Mouse (Mus musculus): ENCODE data around the gene Fggy.

Gene Fggy

DNA sequence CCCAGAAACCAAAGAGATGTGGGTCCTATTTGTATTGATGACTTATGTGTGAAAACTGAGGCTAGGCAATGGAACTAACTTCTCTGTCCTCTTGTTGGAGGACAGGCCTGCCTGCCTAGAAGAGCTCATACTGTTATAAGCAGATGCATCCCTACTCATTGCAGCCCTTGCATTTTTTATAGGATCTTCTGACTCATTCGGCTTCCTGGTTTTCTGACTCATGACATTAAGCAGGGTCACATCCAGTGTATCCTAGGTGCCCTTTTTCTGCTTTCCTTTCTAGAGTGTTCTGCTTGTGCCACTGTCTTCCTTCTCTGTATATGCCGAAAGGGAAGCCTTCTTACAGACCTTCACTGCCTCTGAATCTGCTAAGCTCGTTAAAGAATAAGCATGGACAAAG lies 158.8 kb downstream of the Fggy start:
- in situ Hi-C loops (cut with MboI; ENCODE audit: unreplicated experiment in 2 of 2) = no loop called here

DNA sequence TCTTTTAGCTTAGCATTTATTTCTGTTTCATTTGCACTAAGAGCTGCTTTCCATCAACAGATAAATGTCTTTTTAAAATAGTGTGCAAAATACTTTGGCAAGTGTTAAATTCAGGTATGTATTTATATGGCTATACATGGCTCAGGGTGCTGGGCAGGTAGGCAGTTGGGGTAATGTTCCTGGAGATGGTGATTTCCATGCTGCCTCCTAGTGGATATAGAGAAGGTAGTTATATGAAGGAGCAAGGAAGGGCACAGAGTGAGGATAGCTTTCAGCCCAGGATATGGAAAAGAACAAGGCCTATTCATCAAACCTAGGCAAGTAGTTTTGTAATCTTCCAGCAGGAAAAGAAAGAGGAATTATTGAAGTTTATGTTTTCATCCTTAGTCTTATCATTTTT lies 166.3 kb downstream of the Fggy start:
- in situ Hi-C loops (cut with MboI; ENCODE audit: unreplicated experiment in 2 of 2) = loop anchor here in 1 of 2 experiments (10.0 kb wide), 2 partner anchors 429 to 669 kb away; partner anchors contain the start of gene Jun

DNA sequence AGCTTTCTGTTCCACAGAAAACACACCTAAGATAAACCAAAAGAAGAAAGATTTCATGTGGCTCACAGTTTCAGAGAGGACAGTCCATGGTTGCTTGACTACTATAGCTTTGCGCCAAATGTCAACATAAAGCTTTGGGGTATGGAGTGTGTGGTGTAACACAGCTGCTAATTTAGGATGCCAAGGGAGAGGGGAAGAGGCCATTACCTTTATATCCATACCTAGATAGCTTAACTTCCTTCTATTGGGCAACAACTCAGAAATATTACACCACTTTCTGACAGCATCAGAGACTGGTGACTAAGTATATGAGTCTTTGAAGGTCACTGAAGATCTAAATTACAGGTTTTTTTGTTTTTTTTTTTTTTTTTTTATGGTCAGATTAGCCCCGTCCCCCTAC lies 169.1 kb downstream of the Fggy start:
- in situ Hi-C loops (cut with MboI; ENCODE audit: unreplicated experiment in 2 of 2) = loop anchor here (5.0 to 10.0 kb wide), 5 partner anchors 141 to 674 kb away; partner anchors contain the start of gene Jun (in 2 of the 2)

DNA sequence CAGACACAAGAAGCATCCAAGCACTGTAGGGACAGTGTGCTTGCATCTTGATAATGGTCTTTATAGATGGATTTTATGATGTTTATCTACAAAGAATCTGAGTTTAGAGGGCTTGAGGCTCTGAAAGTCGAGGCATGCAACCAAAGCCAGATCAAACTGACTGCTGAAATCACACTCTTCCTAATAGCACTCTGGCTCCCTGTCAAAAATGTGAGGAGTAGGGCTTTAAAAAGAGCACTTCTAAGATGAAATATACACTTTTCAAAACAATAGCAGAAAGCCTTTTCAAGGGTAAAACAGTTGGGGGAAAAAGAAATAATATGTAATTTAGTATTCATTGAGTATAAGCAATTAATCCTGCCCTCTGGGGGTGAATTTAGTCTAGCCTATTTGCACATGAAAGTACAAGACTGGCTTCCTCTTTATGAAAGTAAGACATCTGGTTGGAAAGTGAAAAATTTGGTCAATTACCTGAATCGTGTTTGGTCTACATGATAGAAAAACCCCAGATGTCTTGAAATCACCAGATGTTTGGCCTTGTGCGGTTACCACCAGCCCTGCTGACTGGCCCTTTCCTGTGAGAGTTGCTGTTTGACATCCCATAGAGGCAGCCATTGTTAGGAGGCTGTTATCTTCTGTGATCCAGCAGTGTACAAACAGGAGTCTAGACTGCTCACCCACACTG lies 172.0 kb downstream of the Fggy start:
- in situ Hi-C loops (cut with MboI; ENCODE audit: unreplicated experiment in 2 of 2) = loop anchor here (5.0 to 10.0 kb wide), 5 partner anchors 138 to 677 kb away; partner anchors contain the start of gene Jun (in 2 of the 2)

DNA sequence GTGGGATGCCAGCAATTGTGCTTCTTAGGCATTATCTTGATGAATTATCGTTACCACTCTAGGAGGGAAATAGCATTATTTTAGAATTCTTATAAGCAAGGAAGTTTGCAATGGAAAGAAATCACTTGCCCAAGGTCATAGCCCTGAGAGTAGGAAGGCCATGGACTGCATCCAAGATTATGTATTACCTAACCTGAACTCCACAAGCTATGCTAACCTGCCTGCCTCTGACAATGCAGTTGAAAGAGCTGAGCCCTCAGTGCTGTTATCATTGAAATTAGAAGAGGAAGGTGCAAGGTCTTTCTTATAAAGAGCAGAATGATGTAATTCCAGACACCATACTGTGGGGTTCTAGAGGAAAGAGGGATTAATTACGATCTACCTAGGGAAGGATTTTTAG lies 173.8 kb downstream of the Fggy start:
- in situ Hi-C loops (cut with MboI; ENCODE audit: unreplicated experiment in 2 of 2) = loop anchor here in 1 of 2 experiments (5.0 kb wide), 1 partner anchor 131 kb away; no protein-coding TSS in a partner anchor

DNA sequence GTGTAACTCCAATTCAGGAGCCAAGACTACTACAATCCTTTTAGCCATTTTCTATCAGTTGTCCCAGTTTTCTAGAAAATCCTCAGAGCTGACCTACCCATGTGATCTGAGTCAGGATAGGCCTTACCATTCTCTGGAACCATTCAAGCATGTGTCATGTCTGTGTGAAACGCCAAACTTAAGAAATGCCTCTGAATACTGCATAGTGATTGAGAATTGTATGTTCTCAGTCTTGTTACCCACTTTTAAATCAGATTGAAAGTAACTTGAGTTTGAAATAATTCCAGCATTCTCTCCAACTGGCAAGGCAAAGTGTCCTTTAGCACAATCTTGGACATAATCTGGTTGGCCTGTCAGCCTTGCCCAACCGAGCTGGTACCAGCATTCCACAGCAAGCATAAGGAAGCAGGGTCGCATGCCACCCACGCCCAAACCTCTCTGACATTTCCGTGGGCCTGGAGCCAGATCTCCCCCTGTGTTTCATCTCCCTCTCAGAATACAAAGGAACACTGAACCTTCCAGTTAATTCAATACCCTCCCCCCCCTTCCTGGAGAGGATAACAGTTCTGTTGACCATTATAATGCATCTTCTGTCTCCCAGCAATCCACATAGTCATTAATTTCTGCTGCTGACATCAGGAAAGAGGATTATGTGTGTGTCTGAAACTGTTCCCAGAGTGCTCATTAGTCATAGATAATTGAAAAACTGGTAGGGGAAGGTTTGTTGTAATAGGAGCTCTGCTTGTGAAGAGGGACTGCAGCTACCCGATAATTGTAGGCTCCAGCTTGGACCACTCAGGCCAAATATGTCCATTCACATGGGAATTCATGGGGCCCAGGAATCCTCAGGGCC lies 176.3 kb downstream of the Fggy start:
- in situ Hi-C loops (cut with MboI; ENCODE audit: unreplicated experiment in 2 of 2) = loop anchor here in 1 of 2 experiments (5.0 kb wide), 1 partner anchor 129 kb away; no protein-coding TSS in a partner anchor

DNA sequence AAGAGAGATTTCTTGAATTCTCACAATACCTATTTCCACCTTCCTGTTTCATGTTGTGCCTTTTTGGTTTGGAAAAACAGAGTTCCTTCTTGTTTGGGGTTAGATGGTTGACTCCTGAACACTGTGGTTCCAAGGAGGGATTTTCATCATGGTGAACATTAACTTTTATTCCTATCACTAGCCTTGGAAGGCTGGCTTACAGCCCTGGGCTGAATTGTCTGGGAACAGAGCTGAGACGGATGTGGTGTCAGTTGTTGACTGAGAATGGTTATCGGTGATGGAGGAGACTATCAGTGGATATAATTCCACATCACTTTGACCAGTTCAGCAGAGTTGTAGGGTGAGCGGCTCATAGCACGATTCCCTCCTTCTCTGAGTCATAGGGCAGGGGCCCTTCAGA lies 178.7 kb downstream of the Fggy start:
- in situ Hi-C loops (cut with MboI; ENCODE audit: unreplicated experiment in 2 of 2) = no loop called here

DNA sequence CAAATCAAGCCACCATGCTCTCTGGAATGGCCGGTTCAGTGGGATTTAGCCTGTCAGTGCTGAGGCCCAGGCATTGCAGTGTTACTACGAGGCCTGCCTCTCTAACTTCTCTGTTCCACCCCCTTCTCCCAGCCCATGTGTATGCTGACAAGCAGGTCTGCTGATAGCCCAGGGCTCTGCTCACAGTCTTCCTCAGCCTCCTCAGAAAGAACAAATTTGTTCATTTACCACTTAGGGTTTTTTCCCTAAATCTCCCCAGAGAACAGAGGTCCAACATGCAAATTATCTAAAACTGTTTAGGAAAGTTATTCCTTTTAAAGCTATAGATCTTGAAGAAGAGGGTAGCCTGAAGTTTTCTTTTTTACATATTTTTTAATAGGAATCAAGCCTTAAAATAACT lies 179.4 kb downstream of the Fggy start:
- in situ Hi-C loops (cut with MboI; ENCODE audit: unreplicated experiment in 2 of 2) = no loop called here

DNA sequence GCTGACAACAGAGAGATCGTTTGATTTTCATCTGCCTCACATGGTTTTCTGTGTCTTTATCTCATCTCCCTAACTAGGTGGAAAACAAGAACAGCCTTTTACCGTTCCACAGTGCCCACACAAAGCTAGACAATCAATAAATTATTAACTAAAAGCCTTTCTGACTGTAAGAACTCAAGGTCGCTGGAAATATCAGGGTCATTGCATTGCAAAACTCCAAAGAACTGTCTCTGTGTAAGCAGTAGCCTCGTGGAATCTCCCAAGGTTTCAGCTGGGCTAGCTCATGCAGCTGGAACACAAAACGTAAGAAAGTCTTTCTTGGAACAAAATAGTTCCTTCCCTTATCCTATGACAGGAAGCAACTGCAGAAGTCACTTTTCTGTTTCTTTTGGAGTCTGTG lies 180.9 kb downstream of the Fggy start:
- in situ Hi-C loops (cut with MboI; ENCODE audit: unreplicated experiment in 2 of 2) = no loop called here

DNA sequence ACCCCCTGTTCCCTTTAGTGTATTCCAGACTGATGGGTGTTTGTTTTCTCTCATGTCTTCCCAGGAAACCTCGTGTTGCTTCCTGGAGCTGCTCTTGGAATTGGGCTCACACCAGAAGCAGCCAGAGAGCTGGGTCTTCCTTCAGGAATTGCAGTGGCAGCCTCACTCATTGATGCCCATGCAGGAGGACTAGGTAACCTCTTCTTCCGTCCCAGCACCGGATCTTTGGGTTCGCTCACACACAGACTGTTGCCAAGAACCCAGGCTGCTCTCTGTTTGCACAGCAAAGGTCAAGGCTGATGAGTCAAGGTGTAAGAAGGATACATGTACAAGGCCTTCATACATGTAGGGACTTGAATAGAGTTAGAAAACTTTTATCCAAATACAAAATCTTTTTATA lies 181.4 kb downstream of the Fggy start:
- in situ Hi-C loops (cut with MboI; ENCODE audit: unreplicated experiment in 2 of 2) = no loop called here

DNA sequence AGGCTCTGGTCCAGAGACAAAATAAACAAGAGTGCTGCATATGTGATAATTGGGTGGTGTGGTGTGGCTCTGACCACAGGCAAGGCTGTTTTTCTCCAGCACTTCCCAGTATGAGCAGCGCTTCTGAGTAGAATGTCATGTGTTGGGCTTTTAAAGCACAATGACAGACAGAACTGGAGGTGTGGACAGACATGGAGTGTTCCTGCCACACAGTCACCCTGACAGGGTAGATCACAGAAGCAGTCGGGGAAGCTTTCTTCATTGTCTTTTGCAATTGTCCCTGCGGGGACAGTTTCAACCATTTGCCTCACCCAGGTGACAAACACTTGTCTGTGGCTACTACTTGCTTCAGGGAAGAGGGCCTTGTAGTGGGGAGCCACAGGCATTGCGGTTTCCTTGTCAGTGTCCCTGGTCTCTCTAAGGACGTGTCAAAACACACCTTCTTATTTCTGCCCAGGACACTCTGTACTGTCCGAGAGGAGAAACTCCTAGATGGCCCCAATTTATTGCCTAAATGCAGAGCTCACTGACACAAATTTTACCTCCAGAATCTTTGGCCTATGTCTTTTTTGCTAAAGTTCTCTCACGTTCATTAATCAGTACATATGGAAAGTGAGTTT lies 183.9 kb downstream of the Fggy start:
- in situ Hi-C loops (cut with MboI; ENCODE audit: unreplicated experiment in 2 of 2) = no loop called here

DNA sequence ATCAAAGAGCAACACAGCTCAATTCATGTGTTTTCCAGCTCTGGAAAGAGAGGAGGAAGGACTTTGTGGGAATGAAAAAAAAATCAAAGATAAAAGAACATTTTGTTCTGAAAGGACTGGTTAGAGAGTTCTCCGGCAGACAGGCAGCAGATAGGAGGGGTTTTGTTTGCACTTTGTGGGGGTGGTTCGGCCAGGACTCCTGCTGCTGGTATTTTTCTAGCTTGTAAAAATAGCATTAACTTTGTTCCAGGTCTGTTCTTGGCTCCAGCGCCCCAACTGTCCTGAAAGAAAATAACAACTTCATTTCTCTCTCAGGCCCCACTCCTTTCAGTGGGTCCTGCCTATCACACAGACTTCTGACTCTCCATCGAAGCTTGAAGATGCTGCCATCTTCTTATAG lies 185.7 kb downstream of the Fggy start:
- in situ Hi-C loops (cut with MboI; ENCODE audit: unreplicated experiment in 2 of 2) = no loop called here

DNA sequence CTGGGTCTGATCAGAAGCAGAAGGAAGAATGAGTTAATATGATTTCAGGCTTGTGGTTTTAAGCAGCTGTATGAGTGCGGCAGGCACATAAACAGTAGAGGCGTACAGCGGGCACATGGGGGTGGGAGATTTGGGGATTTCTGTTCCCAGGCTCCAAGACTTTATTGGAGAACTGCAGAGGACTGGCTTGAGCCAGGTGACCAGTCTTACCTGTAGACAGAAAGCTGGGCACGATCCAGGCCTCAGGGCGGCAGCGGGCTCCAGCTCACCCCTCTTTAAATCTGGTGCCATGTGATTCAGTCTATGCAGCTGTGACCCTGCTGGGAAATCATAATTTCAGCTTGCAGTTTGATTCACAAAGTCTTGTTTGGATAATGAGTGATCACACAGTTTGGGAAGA lies 189.6 kb downstream of the Fggy start:
- in situ Hi-C loops (cut with MboI; ENCODE audit: unreplicated experiment in 2 of 2) = no loop called here

DNA sequence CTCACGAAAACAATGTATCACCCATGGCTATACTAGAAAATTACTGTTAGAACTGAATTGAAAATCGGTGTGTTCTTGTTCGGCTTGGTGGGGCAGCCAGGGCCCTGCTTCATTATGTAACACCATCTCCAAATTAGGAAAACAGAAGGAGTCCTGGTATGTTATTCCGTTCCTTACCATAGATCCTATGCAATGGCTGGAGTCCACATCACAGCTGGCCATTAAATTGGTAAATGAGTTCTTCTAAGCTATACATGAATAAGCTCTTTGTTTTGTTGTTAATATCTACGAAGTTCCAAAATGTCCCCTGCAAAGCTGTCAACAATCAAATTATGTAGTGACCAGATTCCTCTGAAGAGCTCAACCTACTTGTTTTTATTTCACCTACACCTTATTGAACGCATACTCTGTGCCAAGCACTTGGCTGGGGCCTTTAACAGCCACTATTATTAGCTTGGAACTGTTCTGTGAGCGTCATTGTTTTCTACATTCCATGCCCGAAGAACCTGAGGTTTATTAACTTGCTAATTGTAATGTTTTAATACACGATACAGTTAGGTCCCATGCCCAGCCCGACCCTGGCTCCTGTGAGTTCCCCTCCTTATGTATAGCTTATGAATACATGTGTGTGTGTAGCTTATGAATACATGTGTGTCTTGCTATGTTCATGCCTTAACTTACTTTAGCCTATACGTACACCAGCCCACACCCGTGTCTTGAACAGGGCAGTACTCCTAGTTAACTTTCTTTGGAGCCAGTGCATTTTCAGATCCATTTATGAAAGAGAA lies 190.3 kb downstream of the Fggy start:
- in situ Hi-C loops (cut with MboI; ENCODE audit: unreplicated experiment in 2 of 2) = no loop called here

DNA sequence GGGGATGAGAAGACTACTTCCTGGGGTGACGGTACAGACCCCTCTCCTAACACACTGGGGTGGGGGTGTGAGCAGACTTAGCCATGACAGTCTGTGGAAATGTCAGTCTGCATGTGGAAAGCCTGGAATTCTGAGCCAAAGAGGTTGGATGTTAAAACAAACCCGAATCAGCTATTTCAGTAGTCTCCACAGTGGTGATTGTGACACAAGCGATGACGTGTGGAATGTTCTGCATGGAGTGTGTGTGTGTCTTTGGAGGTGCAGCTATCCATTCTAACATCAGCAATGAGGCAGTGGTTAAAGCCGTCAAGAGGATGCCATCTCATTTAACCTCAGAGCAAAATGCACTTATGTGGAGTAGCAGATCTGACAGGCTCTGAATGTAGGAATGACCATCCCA lies 192.9 kb downstream of the Fggy start:
- in situ Hi-C loops (cut with MboI; ENCODE audit: unreplicated experiment in 2 of 2) = no loop called here

DNA sequence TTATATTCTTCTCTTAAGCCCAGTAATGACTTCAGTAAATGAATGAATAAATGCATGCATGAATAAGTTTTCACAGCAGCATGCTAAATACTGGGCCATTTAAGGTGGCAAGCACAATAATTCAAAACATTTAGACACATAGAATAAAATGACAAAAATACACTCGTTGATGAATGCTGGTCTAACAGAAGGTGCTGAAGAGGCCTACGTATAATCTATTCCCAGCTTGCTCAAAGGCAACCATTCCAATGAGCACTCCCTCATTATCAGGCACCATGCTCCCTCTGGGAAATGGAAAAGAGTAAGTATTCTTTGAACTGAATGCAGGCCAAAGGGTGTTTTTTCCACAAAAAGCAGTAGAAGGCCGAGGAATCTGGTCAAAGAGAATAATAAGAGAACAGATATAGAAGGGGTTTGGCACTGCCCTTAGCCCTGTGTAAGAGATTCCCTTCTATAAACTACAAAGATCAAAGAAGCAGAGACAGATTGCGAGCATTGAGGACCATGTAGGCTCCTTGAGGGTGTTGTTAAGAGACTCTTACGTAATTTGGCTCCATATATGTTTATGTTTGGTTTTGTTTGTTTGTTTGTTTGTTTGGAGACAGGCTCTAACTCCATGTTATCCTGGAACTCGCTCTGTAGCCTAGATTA lies 195.4 kb downstream of the Fggy start:
- in situ Hi-C loops (cut with MboI; ENCODE audit: unreplicated experiment in 2 of 2) = no loop called here

DNA sequence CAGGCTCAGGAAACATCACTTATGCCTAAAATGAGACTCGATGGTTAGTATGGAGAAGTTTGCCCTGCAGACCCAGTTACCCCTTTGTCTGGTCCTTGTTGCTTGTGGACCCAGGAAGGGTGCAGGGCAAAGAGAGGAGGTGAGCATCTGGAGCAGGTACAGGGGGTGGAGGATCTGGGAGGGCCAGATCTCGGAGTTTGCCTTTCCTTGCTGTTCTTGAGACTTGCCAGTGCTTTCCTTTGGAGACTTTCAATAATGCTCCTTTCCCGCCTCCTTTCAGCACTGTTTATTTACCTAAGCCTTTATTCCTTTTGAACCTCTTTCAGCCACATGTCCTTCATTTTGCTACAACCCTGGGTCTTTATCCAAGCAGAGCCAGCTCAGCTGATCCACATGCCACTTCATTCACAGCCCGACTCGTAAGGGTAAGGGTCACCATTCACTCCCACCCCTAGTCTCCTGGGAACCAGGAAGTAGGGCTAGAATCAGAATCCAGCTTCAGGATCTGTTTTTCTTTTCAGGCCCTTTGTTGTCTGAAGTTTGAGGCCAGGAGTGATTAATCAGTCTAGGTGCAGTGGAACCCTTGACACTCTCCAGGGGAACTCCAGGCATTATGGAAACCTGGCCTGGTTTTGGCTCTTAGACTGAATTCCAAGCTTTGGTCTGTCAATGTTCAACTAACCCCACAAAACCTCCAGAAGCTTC lies 201.9 kb downstream of the Fggy start:
- in situ Hi-C loops (cut with MboI; ENCODE audit: unreplicated experiment in 2 of 2) = no loop called here

DNA sequence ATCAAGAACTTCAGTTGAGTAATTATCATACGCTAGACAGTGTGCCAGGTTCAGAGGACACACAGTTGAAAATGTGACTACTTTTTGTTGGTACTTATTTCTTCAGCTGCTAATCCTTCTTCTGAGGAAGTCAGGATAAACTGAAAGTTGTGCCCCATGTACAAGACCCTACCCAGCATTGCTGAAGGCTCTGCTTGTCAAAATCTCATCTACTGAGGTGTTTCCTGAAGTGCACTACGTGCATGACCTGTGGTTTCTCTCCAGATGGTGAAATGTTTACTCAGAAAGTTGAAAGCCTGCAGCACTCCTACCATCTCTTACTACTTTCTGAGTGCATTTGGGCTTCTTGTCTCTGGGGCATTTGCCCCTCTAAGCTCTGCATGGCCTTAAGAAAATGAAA lies 208.1 kb downstream of the Fggy start:
- in situ Hi-C loops (cut with MboI; ENCODE audit: unreplicated experiment in 2 of 2) = no loop called here

DNA sequence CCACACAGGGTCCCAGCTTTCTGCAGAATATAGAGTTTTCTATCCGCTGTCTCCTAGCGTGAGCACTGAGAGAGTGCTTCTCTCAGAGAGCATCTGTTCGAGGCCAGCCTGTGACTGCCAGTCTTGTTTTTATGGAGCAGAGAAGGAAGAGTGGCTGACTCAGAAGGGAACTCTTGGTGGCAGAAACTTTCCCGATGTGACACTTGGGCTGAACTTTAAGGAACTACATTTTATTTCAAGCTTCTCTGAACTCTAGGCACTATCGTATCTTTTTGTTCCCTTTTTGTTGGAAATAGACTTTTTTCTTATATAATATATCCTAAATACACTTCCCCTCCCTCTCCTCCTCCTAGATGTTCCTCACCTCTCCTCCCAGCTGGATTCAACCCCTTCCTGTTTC lies 213.2 kb downstream of the Fggy start:
- in situ Hi-C loops (cut with MboI; ENCODE audit: unreplicated experiment in 2 of 2) = no loop called here
